Mouse (Mus musculus): Measurements from ENCODE around the gene Hoxb13.

GRCm38 (mm10) chr11:96223813-96224212 lies 29.7 kb downstream of the Hoxb13 start:
- TF ChIP-seq CTCF (IDR thresholded peaks at IDR 0.05) (peak; percentile 33), EP300 (IDR thresholded peaks at IDR 0.05) (no peak)

Measured in lung, postnatal 0 days (tissue).